Mouse (Mus musculus) liver, adult (tissue): ENCODE data around the gene Shc3.

ENCODE experiments used
- GATA4 ChIP-seq: IDR thresholded peaks from 2 replicates; pipeline ENCODE4 v1.6.1; 2014; ENCODE audit warnings: mild to moderate bottlenecking, low read length; ENCODE audit not compliant: insufficient replicate concordance

Shc3 gene

DNA sequence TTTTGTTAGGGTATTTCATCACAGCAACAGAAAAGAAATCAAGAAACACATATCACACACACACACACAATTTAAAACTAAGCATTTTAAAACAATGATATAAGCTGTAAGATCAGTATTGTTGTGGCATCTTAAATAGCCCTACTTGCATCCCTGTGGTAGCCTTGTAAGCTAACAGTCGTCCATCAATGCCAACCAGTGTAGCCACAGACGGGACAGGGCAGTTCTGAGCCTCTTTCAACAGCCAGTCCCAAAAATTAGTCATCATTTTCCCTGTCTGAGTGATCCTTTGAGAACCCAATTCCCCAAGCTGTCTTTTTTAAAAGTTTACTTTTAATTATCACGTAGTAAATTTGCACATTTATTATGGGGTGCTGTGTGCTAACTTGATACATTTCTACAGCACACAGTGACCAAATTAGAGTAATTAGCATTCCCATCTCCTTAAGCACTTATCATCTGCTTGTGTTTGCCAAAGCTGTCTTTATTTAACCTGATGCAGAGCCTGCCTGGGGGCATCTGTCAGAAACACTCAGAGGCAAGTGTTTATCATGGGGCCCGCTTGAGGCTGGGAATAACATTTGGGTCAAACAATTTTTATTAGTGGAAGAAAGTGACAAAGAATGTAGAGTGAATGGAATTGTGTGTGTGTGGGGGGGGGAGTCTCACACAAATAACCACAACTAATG is 112.9 kb downstream of the Shc3 start:
- TF ChIP-seq GATA4: no peak

- no peak for TF ChIP-seq GATA4
Measured at GRCm38 (mm10) chr13:51446550-51446949, 122.7 kb downstream of the Shc3 start.

DNA sequence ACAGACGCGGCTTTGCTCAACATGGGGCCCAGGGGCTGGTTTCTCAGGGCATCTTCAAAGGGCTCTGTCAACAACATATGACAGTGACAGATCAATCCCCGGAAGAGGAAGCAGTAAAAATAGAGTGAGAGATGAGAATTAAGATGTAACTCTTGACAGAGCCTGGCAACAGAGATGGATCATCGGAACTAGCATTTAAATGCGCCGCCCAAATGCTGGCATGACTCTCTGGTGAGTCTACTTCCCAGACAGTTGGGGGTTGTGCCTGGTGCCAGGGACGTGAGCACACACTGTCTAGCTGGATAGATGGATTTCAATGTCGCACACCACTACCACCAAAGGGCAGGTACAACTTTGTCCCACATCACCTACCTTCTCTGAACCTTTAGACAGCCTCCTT is 126.3 kb downstream of the Shc3 start:
- TF ChIP-seq GATA4: no peak

- no peak for TF ChIP-seq GATA4
Measured at GRCm38 (mm10) chr13:51437105-51438085, 131.8 kb downstream of the Shc3 start.

DNA sequence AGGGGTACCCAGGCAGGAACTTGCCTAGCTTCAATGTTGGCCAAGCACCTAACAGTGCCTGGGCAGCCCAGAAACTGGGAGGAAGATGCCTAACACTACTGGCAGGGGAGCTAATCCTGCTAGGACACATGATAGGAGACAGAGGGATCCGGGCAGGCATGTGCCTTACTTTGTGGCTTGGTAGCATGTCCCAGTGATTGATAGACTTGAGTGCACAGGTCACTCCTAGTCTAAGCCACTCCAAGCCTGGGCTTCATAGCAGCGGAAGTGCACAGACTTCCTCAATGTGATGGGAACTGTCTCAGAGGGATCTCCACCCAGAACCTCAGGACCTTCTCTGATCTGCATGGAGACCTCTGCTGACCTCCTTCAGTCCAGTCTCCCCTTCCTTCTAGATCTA is 134.1 kb downstream of the Shc3 start:
- TF ChIP-seq GATA4: no peak

DNA sequence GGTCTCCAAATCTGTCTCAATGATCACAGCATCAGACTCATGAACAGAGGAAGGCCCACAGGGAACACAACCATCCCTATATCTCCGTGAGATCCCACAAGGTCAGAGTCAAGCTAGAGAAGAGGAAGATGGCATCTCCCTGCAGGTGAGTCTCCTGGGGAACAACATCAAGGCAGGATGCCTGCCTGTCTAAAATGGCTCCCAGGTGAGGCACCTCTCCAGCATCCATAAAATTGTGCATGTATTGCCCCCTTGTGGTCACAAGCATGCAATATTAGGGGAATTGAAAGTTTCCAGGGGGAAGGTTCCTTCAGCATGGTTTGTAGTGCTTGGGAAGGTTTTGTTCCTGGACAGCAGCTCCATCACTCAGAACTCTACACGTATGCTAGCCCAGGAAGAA is 134.8 kb downstream of the Shc3 start:
- no peak for TF ChIP-seq GATA4

DNA sequence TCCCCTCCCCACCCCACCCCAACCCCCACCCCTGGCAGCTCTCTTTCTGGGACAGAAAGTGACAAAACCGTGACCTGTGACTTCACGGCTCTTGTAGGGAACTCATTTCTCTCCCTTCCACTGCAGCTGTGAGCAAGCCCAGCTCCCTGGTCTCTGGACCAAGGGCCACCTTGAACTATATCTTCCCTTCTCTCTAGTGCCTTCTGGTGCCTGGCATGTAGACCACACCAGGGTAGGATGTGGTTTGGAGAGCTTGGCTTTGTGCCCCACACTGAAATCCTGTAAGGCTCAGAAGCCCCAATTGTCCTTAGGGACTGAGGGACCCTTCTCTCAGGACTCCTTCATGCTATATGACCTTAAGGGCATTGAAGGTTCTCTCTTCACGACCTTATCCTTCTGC is 135.8 kb downstream of the Shc3 start:
- TF ChIP-seq GATA4: no peak

DNA sequence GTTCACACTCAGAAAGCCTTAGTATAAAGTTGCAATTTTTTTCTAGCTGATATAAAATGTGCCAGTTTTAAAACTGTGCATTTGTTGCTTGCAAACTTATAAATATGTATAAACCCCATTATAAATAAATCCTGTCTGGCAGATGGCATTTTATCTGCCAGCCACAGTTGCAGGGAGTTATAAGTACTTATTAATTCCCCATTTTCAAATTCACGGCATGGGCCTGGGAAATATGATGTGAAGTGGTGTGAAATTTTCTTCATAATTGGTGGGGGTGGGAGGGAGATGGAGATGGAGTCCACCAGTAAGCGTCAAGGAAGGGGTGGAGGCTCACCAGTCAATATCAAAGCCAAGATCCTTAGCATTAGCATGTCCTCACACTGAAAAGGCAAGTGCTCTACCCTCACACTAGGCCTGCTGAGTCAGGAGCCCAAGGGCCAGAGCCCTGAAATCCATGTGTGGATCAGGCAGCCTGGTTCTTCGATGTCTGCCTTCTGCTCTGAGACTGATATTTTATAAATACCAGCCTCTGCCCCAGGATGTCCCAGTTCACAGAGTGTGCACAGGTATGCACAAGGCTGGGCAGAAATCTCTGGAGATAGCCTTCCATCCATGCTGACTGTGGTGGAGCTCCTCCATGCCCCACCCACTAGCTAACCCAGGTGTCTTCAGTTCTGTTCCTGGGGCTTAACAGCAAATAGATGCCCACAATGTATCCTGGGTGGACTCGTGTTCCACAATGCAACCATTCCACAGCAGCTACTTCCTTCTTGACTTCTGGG is 143.4 kb downstream of the Shc3 start:
- no peak for TF ChIP-seq GATA4

GRCm38 (mm10) chr13:51424647-51425046 is 144.6 kb downstream of the Shc3 start:
- TF ChIP-seq GATA4: no peak

GRCm38 (mm10) chr13:51423647-51424046 is 145.6 kb downstream of the Shc3 start:
- TF ChIP-seq GATA4: no peak

DNA sequence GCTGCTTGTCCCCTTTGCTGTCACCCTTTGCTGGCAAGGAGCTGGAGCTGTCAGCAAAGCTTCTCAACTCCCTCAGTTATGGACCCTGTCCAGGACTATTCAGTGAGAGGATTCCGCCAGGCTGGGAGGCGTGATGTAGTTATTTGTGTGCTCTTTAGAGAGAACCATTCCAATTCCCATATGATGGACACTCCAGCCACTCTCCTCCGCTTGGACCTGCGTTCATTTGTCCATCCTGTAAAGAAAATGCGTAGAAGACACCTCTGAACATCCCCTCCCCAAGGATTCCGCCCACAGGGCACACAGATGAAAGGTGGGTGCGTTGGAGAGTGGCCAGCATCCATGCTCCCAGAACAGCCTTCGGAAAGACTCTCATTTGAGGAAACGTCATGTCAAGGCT is 148.4 kb downstream of the Shc3 start:
- no peak for TF ChIP-seq GATA4

DNA sequence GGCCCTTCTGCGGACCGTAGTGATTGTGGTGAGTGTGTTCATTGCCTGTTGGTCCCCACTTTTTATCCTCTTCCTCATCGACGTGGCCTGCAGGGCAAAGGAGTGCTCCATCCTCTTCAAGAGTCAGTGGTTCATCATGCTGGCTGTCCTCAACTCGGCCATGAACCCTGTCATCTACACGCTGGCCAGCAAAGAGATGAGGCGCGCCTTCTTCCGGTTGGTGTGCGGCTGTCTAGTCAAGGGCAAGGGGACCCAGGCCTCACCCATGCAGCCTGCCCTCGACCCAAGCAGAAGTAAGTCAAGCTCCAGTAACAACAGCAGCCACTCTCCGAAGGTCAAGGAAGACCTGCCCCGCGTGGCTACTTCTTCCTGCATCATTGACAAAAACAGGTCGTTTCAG is 149.7 kb downstream of the Shc3 start:
- no peak for TF ChIP-seq GATA4

DNA sequence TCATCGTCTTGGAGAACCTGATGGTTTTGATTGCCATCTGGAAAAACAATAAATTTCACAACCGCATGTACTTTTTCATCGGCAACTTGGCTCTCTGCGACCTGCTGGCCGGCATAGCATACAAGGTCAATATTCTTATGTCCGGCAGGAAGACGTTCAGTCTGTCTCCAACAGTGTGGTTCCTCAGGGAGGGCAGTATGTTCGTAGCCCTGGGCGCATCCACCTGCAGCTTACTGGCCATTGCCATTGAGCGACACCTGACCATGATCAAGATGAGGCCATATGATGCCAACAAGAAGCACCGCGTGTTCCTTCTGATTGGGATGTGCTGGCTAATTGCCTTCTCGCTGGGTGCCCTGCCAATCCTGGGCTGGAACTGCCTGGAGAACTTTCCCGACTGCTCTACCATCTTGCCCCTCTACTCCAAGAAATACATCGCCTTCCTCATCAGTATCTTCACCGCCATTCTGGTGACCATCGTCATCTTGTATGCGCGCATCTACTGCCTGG is 150.2 kb downstream of the Shc3 start:
- no peak for TF ChIP-seq GATA4

GRCm38 (mm10) chr13:51418268-51418941 is 150.8 kb downstream of the Shc3 start:
- no peak for TF ChIP-seq GATA4

- no peak for TF ChIP-seq GATA4
Measured at GRCm38 (mm10) chr13:51417796-51418195, 151.4 kb downstream of the Shc3 start.

- TF ChIP-seq GATA4: no peak
Measured at GRCm38 (mm10) chr13:51416727-51417126, 152.5 kb downstream of the Shc3 start.
